Mouse (Mus musculus): ENCODE data around the gene Rnf185. TPM values are rescaled to one million over a fixed set of nuclear protein-coding genes. Genes with fewer than 3 reads are reported as not detected.

Gene Rnf185
- polyA plus RNA-seq (2015; fragmentation: Nextera tagmentation; extraction: Ambion mirVana) = 27.6 and 30.0 TPM in 2 replicates

DNA sequence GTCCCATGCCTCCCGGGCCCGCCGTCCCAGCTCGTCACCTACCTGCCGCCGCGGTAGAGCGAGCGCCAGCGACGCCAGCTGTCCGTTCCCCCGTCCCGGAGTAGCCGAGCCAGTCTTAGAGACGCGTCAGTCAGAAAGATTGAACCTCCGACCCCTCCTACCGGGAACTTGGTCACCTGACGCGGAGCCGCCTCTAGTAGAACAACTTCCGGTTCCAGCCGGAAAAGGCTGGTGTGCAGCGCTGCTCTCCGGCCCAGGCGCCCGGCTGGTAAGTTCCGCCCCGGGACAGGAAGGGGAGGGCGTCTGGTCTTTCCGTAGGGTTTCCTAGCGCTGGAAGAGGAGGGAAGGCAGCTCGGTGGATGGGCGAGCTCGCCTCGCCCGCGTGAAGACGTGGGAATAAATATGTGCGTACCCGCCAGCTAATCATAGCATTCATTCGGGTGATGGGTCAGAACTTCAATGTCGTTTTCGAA lies at the start of gene Rnf185:
Rnf185 (minus strand) TSS at position 197 of the 473 bp plus-strand sequence.
- Histone ChIP-seq H3K4me1 (peaks cover 12% of the 10 kb centered on the region), H3K9me3 (no peaks in the 10 kb centered on the region), H3K27me3 (replicated peaks) (no peaks in the 10 kb centered on the region), H3K36me3 (peaks cover 7% of the 10 kb centered on the region; the same call in 1 of the 2 replicates), H3K9ac (peak within 1 kb of the TSS; percentile 89), H3K4me3 (replicated peaks) (peak within 1 kb of the TSS; percentile 94), H3K4me2 (peak within 1 kb of the TSS; percentile 89), H3K27ac (peak within 1 kb of the TSS; percentile 93)
- WGBS = under 1% methylated on average over 45 of the region's 45 CpGs
- ATAC-seq (ENCODE audit: insufficient read depth, low FRiP score, low read depth) = peak; percentile 96

DNA sequence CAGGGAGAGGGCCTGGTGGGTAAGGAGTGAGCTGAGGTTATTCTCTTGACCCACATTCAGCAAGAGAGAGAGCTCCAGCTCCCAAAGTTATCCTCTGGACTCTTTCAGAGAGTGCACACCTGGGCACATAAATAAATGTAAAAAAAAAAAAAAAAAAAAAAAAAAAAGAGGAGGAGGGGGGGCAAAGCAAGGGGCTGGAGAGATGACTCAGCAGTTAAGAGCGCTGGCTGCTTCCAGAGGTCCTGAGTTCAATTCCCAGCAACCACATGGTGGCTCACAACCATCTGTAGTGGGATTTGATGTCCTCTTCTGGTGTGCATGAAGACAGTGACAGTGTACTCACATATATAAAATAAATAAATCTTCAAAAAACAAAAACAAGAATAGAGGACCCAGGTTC lies 45.1 kb upstream of the Rnf185 start:
- 92% methylated on average over 1 of the region's 1 CpGs for WGBS
- Histone ChIP-seq H3K9ac (no peak overlapping the region), H3K4me1 (no peaks in the 10 kb centered on the region), H3K36me3 (no peaks in the 10 kb centered on the region), H3K4me3 (replicated peaks) (no peak overlapping the region), H3K27ac (no peak overlapping the region), H3K27me3 (replicated peaks) (no peaks in the 10 kb centered on the region), H3K9me3 (no peaks in the 10 kb centered on the region), H3K4me2 (no peak overlapping the region)
- ATAC-seq (ENCODE audit: insufficient read depth, low FRiP score, low read depth) = no peak

DNA sequence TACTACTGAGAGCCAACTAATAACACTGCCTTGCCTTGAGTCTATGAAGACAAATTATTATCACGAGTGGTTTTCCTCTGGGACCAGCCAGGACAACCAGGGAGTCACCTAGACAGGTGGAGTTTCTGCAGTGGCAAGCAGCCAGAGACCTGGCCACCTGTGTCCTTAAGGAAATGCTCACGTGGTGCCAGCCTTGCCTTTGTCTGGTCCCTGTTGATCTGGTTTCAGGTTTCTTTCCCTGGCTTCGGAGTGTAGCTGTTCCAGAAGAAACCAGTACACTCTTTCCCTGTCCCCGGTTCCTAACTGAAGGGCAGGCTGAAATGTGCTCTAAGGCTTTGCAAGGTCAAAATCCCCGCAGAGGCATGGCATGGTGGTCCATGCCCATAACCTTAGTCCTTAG lies 44.6 kb upstream of the Rnf185 start:
- 43% methylated on average over 5 of the region's 5 CpGs for WGBS

DNA sequence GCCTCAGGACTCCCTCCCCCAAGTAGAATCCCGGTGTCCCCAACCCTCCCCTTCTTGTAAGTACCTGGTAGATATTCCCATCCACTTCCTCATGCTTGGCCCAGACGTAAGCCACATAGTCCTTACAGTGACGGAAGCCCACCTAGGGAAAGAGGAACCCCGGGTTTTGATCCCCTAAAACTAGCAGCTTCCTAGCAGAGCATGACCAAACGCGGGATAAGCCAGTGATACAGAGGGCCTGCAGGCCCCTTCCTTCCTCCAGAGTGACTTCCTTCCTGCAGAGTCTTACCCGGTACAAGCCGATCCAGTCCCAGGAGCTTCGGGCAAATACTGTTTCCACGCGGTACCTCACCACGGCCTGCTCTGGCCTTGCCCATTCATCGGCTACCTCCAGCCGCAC lies 43.3 kb upstream of the Rnf185 start:
- WGBS = 88% methylated on average over 14 of the region's 14 CpGs
- Histone ChIP-seq H3K27me3 (replicated peaks) (no peaks in the 10 kb centered on the region), H3K36me3 (no peaks in the 10 kb centered on the region), H3K4me1 (no peaks in the 10 kb centered on the region), H3K4me3 (replicated peaks) (no peak overlapping the region), H3K9ac (no peak overlapping the region), H3K27ac (no peak overlapping the region), H3K4me2 (no peak overlapping the region), H3K9me3 (no peaks in the 10 kb centered on the region)
- no peak for ATAC-seq (ENCODE audit: insufficient read depth, low FRiP score, low read depth)

More for the DNA sequence above, 44.6 kb upstream of the Rnf185 start:
- no peaks in the 10 kb centered on the region for H3K4me1 ChIP-seq
- H3K9me3 ChIP-seq = no peaks in the 10 kb centered on the region
- H3K9ac ChIP-seq = no peak overlapping the region
- no peak for ATAC-seq (ENCODE audit: insufficient read depth, low FRiP score, low read depth)
- H3K27me3 ChIP-seq (replicated peaks) = no peaks in the 10 kb centered on the region
- H3K36me3 ChIP-seq = no peaks in the 10 kb centered on the region
- H3K27ac ChIP-seq = no peak overlapping the region
- H3K4me2 ChIP-seq = no peak overlapping the region
- H3K4me3 ChIP-seq (replicated peaks) = no peak overlapping the region

DNA sequence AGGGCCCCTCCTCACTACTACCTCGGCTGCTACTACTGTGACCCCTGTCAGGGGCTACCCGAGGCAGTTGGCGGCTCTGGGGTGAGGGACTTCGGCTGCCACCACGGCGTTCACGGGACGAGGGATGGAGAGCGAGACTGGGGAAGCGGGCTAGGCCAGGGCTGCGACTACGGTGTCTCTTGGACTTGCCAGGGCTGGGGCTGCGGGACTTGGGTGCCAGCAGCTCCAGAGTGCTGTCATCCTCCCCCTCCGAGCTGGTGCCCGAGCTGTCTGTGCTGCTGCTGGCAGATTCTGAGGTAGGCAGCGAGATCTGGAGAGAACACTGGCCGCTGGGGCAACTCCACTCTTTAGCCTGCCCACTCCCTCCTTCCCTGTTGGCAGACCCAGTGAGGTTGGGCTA lies 42.7 kb upstream of the Rnf185 start:
- Histone ChIP-seq H3K4me2 (no peak overlapping the region), H3K27ac (no peak overlapping the region), H3K9me3 (no peaks in the 10 kb centered on the region), H3K36me3 (no peaks in the 10 kb centered on the region), H3K4me1 (no peaks in the 10 kb centered on the region), H3K27me3 (replicated peaks) (no peaks in the 10 kb centered on the region), H3K9ac (no peak overlapping the region), H3K4me3 (replicated peaks) (no peak overlapping the region)
- 73% methylated on average over 17 of the region's 17 CpGs for WGBS
- ATAC-seq (ENCODE audit: insufficient read depth, low FRiP score, low read depth) = 0 out of 2 replicates have a peak, but pooled peaks have one; percentile 17

DNA sequence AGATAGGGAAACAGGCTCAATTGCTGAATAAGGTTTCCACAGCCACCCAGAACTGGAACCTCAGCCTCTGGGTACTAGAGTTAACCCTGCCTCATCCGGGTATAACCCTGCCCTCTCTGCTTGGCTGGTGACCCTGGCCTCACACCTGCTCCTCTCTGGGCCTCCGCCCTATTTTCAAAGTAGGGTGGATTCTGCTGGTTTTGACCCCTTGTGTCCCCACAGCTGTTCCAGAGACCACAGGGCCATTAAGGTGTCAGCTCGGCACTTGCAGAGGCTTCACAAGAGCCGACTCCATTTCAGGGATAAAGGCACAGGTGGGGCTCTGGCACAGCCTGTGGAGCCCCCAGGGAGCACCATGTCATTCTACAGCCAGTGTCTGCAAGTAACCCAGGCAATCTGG lies 40.6 kb upstream of the Rnf185 start:
- 50% methylated on average over 4 of the region's 4 CpGs for WGBS
- no peak for ATAC-seq (ENCODE audit: insufficient read depth, low FRiP score, low read depth)
- Histone ChIP-seq H3K9ac (no peak overlapping the region), H3K4me2 (no peak overlapping the region), H3K36me3 (no peaks in the 10 kb centered on the region), H3K27me3 (replicated peaks) (no peaks in the 10 kb centered on the region), H3K27ac (no peak overlapping the region), H3K9me3 (no peaks in the 10 kb centered on the region), H3K4me1 (0 out of 2 replicates have a peak, but pooled peaks cover 6% of the 10 kb centered on the region), H3K4me3 (replicated peaks) (no peak overlapping the region)

DNA sequence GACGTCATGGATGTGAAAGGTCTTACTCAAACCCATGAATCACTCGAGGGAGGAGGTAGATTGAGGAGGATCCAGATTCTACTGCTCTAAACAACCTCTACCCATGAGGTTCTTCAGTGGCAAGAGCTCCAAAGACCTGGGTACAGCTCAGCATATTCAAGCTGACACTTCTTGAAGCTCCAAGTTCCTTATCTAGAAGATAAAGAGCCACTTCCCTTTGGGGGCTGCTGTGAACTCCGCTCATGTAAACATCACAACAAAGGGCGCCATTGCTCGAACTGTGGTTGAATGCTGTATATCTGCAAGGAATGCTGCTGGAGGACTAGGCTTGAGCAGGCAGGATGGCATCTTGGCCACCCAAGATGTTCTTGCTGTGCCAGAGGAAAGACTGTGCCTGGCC lies 36.9 kb upstream of the Rnf185 start:
- no peak overlapping the region for H3K9ac ChIP-seq
- no peaks in the 10 kb centered on the region for H3K36me3 ChIP-seq
- H3K27ac ChIP-seq = no peak overlapping the region
- ATAC-seq (ENCODE audit: insufficient read depth, low FRiP score, low read depth) = no peak
- H3K4me1 ChIP-seq = 0 out of 2 replicates have a peak, but pooled peaks cover 6% of the 10 kb centered on the region
- 66% methylated on average over 5 of the region's 5 CpGs for WGBS
- H3K4me2 ChIP-seq = no peak overlapping the region
- H3K4me3 ChIP-seq (replicated peaks) = no peak overlapping the region
- no peaks in the 10 kb centered on the region for H3K27me3 ChIP-seq (replicated peaks)
- H3K9me3 ChIP-seq = no peaks in the 10 kb centered on the region

DNA sequence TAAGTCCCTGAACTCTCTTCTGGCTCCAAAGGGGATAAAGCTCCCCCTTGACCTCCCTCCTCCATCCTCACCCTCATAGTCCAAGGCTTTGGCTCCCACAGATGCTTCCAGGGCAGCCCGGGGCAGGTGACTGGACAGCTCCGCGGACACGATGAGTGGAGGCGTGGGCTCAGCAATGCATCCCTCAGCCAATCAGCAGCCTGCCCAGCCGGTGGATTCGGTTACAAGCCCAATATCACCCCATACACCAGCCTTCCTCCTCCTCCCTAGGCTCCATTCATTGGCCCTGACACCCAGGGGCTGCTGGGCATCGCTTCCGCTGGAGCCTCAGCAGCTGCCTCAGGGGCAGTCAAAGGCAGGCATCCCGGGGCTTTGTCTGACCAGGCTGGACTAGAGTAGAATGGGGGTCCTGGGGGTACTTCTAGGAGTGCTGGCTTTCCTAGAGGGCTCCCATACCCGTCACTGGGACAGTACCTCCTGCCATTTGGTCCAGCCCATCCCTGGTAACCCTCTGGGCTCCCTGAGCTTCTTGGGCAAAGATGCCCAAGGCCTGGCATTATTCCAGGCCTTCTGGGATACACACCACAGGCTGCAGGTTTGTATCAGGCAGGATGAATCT lies 35.9 kb upstream of the Rnf185 start, which contains the start of gene Pla2g3:
Pla2g3 (plus strand) TSS at position 333 of the 619 bp plus-strand sequence.
- Histone ChIP-seq H3K9me3 (no peaks in the 10 kb centered on the region), H3K4me2 (no peak within 1 kb of the TSS), H3K27ac (no peak within 1 kb of the TSS), H3K4me1 (0 out of 2 replicates have a peak, but pooled peaks cover 6% of the 10 kb centered on the region), H3K27me3 (replicated peaks) (no peaks in the 10 kb centered on the region), H3K9ac (no peak within 1 kb of the TSS), H3K4me3 (replicated peaks) (no peak within 1 kb of the TSS), H3K36me3 (no peaks in the 10 kb centered on the region)
- 22% methylated on average over 11 of the region's 11 CpGs for WGBS
- no peak for ATAC-seq (ENCODE audit: insufficient read depth, low FRiP score, low read depth)

DNA sequence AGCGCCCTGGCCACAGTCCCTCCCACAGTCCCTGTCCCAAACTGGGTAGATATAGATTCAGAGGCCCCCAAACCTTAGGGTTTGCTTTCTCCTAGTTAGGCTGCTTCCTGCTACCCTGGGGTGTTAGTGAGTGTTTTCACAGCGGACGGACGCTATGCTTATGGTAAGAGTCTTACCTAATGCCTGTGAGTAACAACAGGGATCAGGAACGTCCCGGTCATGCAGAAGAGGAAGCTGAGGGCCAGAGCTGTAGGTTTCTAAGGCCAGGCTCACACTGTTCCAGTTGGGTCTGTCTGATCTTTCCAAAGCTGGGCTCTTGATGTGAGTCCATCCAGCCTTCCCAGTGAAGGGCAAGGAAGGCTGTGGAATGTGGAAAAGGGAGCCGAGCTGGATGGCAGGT lies 34.2 kb upstream of the Rnf185 start:
- no peaks in the 10 kb centered on the region for H3K27me3 ChIP-seq (replicated peaks)
- H3K4me3 ChIP-seq (replicated peaks) = no peak overlapping the region
- no peaks in the 10 kb centered on the region for H3K36me3 ChIP-seq
- H3K9ac ChIP-seq = no peak overlapping the region
- H3K4me1 ChIP-seq = 0 out of 2 replicates have a peak, but pooled peaks cover 6% of the 10 kb centered on the region
- no peaks in the 10 kb centered on the region for H3K9me3 ChIP-seq
- no peak for ATAC-seq (ENCODE audit: insufficient read depth, low FRiP score, low read depth)
- no peak overlapping the region; the same call in 1 of the 2 replicates for H3K27ac ChIP-seq
- 67% methylated on average over 7 of the region's 7 CpGs for WGBS
- no peak overlapping the region for H3K4me2 ChIP-seq

DNA sequence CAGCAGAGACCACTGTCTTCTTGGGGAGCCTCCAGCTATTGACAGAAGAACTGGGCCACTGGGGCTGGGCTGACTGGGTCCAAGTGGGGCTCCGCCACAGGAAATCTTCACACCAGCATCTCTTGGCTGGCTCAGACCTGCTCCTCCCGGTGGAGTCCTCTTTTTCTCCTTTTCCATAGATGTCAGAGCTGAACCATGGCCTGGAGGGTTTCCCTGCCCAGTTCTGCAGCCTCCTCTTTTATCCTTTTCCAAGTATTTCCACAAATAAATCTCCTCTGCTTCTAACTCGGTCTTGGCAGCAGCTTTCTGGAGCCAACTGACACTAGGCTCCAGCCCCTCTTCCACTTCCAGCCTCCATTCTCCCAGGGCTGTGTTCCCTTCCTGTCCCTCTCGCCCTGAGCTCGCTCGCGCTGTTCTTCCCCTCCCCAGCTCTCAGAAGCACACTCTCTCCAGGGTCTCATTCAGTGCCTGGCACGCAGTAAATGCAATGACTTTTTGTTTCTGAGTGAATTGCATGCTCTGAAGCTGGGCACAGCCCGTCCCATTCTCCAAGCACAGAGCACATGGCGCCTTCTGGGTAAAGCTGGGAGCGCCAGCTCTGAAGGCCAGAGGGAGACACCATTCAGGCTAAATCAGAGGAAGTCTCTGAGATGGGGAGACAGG lies 31.9 kb upstream of the Rnf185 start:
- Histone ChIP-seq H3K9me3 (no peaks in the 10 kb centered on the region), H3K27ac (no peak overlapping the region), H3K4me2 (no peak overlapping the region), H3K27me3 (replicated peaks) (no peaks in the 10 kb centered on the region), H3K9ac (no peak overlapping the region), H3K4me3 (replicated peaks) (no peak overlapping the region), H3K36me3 (no peaks in the 10 kb centered on the region), H3K4me1 (0 out of 2 replicates have a peak, but pooled peaks cover 6% of the 10 kb centered on the region)
- 52% methylated on average over 11 of the region's 11 CpGs for WGBS
- ATAC-seq (ENCODE audit: insufficient read depth, low FRiP score, low read depth) = no peak

DNA sequence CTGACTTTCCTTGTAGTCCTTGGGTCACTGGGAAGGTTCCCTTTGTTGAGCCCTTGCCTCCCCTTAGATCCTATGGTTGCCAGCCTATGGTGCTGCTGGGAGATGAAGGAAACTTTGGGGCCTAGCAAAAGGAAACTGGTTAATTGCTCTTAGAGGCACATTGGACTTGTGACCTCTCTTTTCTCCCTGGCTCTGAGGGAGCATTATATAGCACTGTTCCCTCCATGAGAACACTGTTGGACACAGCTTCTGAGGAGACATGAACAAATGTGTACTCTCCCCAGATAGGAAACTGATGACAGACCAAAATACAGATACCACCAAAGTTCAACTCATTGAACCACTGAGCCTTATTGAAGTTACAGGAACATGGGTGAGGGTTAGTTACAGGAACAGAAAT lies 23.3 kb upstream of the Rnf185 start:
- ATAC-seq (ENCODE audit: insufficient read depth, low FRiP score, low read depth) = no peak
- Histone ChIP-seq H3K4me3 (replicated peaks) (no peak overlapping the region), H3K27me3 (replicated peaks) (no peaks in the 10 kb centered on the region), H3K36me3 (no peaks in the 10 kb centered on the region), H3K9ac (no peak overlapping the region), H3K27ac (no peak overlapping the region), H3K4me2 (no peak overlapping the region), H3K4me1 (no peaks in the 10 kb centered on the region), H3K9me3 (no peaks in the 10 kb centered on the region)

DNA sequence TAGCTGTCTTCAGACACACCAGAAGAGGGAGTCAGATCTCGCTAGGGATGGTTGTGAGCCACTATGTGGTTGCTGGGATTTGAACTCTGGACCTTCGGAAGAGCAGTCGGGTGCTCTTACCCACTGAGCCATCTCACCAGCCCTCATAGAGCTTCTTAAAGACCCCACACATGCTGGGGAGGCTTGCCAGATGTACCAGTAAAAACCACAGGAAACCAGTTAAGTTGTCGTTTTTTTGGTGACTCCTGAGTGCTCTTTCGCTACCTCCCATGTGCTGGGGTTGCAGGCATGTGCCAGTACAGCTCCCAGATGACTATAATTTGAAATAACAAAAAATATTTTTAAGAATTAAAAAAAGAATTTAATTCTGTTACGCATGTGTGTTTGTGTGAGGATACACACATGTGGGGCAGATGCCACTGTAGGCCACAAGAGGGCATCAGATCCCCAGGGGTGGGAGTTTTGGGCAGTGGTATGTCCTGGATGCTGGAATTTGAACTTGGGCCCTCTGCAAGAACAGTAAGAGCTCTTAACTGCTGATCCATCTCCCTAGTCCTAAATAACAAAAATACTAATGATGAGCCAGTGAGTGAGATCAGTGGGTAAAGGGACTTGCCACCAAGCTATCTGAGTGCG lies 22.4 kb upstream of the Rnf185 start:
- no peak for ATAC-seq (ENCODE audit: insufficient read depth, low FRiP score, low read depth)
- H3K9me3 ChIP-seq = no peaks in the 10 kb centered on the region
- no peak overlapping the region for H3K27ac ChIP-seq
- no peak overlapping the region for H3K9ac ChIP-seq
- H3K36me3 ChIP-seq = no peaks in the 10 kb centered on the region
- no peaks in the 10 kb centered on the region for H3K4me1 ChIP-seq
- no peak overlapping the region for H3K4me3 ChIP-seq (replicated peaks)
- no peak overlapping the region for H3K4me2 ChIP-seq
- WGBS = 84% methylated on average over 7 of the region's 7 CpGs
- H3K27me3 ChIP-seq (replicated peaks) = no peaks in the 10 kb centered on the region
